Mouse (Mus musculus): ENCODE data around the gene Mrpl27. TPM values are rescaled to one million over a fixed set of nuclear protein-coding genes. Genes with fewer than 3 reads are reported as not detected.
"Not testable (repeated sequence)": the region's sequence is repeated elsewhere in the genome, so short reads cannot be mapped to it uniquely, and the experiment has no call there.

Mrpl27 gene
- polyA plus RNA-seq, 1 experiment from 2014 or later = 153 TPM

DNA sequence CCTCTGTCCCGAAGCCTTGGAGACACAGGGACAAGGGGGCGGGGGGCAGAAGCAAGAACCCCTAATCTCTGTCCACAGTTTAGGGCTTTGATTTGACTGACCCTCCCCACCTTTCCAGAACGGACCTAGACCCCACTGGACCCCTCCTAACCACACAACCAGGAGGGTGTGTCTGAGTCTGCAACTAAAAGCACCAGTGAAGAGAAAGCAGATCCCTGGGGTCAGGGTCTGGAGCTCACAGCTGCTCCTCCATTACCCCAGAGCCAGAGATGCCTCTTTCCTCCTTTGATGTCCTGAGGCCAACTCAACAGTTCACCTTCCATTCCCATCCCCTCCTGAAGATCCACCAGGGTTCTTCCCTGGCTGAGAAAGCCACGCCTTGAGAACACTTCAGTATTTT, 22.7 kb downstream of the Mrpl27 start:
- Histone ChIP-seq H3K4me2 (peak overlapping the region; percentile 86), H3K4me3 (peak overlapping the region; percentile 90), H3K9ac (peak overlapping the region; percentile 98), H3K27ac (no peak overlapping the region), H3K27me3 (no peaks in the 10 kb centered on the region), H3K4me1 (peaks cover 27% of the 10 kb centered on the region), H3K36me3 (ENCODE audit: poor library complexity, severe bottlenecking) (0 out of 2 replicates have a peak, but pooled peaks cover 4% of the 10 kb centered on the region), H3K9me3 (replicated peaks) (no peaks in the 10 kb centered on the region)
- 37% methylated on average over 4 of the region's 4 CpGs for WGBS
- no peak for ATAC-seq

- peak within 1 kb of the TSS; percentile 98 for H3K9ac ChIP-seq
- H3K9me3 ChIP-seq (replicated peaks) = no peaks in the 10 kb centered on the region
- H3K27ac ChIP-seq = peak within 1 kb of the TSS; percentile 91
- peak; percentile 96 for ATAC-seq
- H3K4me1 ChIP-seq = peaks cover 27% of the 10 kb centered on the region
- WGBS = under 1% methylated on average over 79 of the region's 82 CpGs
- peak within 1 kb of the TSS; percentile 90 for H3K4me3 ChIP-seq
- peak within 1 kb of the TSS; percentile 86 for H3K4me2 ChIP-seq
- 0 out of 2 replicates have a peak, but pooled peaks cover 4% of the 10 kb centered on the region for H3K36me3 ChIP-seq (ENCODE audit: poor library complexity, severe bottlenecking)
- no peaks in the 10 kb centered on the region for H3K27me3 ChIP-seq
Observed at GRCm38 (mm10) chr11:94676754-94677606, 23.4 kb downstream of the Mrpl27 start, which contains the start of gene Xylt2. Xylt2 (minus strand) TSS chr11:94677515.

DNA sequence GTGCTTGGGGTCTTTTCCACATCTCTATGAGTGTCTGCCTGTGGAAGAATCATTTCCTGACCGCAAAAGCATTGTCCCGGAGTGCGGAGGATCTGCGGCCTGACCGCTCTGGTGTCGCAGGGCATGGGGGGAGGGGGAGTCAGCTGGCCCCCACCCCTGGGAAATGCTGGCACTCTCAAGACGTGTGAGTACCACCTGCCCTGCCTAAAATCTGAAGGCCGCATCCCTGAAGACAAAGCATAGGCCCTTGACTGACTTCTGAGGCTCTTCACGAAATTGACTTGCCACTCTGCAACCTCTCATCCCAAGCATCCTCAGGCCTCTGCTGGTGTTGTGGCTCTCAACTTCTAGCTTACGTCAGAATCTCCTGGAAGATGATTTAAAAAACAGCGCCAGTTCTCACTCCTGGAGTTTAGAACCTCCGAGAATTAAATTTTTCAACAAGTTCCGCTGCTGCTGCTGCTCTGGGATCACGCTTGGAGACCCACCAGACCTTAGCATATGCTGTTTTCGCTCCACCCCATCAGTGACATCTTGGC, 24.1 kb downstream of the Mrpl27 start:
- Histone ChIP-seq H3K4me2 (peak overlapping the region; percentile 86), H3K9me3 (replicated peaks) (no peaks in the 10 kb centered on the region), H3K27me3 (no peaks in the 10 kb centered on the region), H3K27ac (peak overlapping the region; percentile 48), H3K9ac (peak overlapping the region; percentile 98), H3K4me3 (peak overlapping the region; percentile 90), H3K4me1 (peaks cover 27% of the 10 kb centered on the region), H3K36me3 (ENCODE audit: poor library complexity, severe bottlenecking) (0 out of 2 replicates have a peak, but pooled peaks cover 4% of the 10 kb centered on the region)
- ATAC-seq = no peak; the same call in 1 of the 2 replicates
- 28% methylated on average over 15 of the region's 15 CpGs for WGBS

GRCm38 (mm10) chr11:94680639-94681038, 27.1 kb downstream of the Mrpl27 start:
- Histone ChIP-seq H3K4me3 (no peak overlapping the region), H3K4me1 (peaks cover 17% of the 10 kb centered on the region), H3K9me3 (replicated peaks) (no peaks in the 10 kb centered on the region), H3K36me3 (ENCODE audit: poor library complexity, severe bottlenecking) (no peaks in the 10 kb centered on the region), H3K4me2 (no peak overlapping the region), H3K27me3 (no peaks in the 10 kb centered on the region), H3K9ac (no peak overlapping the region), H3K27ac (no peak overlapping the region)
- no peak for ATAC-seq

- Histone ChIP-seq H3K27ac (no peak overlapping the region), H3K9ac (no peak overlapping the region), H3K27me3 (no peaks in the 10 kb centered on the region), H3K4me1 (peaks cover 7% of the 10 kb centered on the region), H3K4me2 (no peak overlapping the region), H3K36me3 (ENCODE audit: poor library complexity, severe bottlenecking) (no peaks in the 10 kb centered on the region), H3K9me3 (replicated peaks) (no peaks in the 10 kb centered on the region), H3K4me3 (no peak overlapping the region)
- no peak for ATAC-seq
- WGBS = 91% methylated on average over 4 of the region's 4 CpGs
Observed at GRCm38 (mm10) chr11:94681640-94682039, 28.1 kb downstream of the Mrpl27 start.

GRCm38 (mm10) chr11:94682427-94682826, 28.9 kb downstream of the Mrpl27 start:
- Histone ChIP-seq H3K4me1 (peaks cover 5% of the 10 kb centered on the region), H3K9ac (no peak overlapping the region), H3K9me3 (replicated peaks) (no peaks in the 10 kb centered on the region), H3K4me2 (no peak overlapping the region), H3K36me3 (ENCODE audit: poor library complexity, severe bottlenecking) (no peaks in the 10 kb centered on the region), H3K4me3 (no peak overlapping the region), H3K27me3 (no peaks in the 10 kb centered on the region), H3K27ac (no peak overlapping the region)
- 81% methylated on average over 7 of the region's 7 CpGs for WGBS
- ATAC-seq = no peak

- H3K27me3 ChIP-seq = no peaks in the 10 kb centered on the region
- no peak for ATAC-seq
- no peaks in the 10 kb centered on the region for H3K36me3 ChIP-seq (ENCODE audit: poor library complexity, severe bottlenecking)
- no peak overlapping the region for H3K9ac ChIP-seq
- no peak overlapping the region for H3K4me2 ChIP-seq
- H3K4me3 ChIP-seq = no peak overlapping the region
- no peaks in the 10 kb centered on the region for H3K4me1 ChIP-seq
- no peak overlapping the region for H3K27ac ChIP-seq
- H3K9me3 ChIP-seq (replicated peaks) = no peaks in the 10 kb centered on the region
- 87% methylated on average over 6 of the region's 6 CpGs for WGBS
Observed at GRCm38 (mm10) chr11:94687178-94687577, 33.6 kb downstream of the Mrpl27 start.

DNA sequence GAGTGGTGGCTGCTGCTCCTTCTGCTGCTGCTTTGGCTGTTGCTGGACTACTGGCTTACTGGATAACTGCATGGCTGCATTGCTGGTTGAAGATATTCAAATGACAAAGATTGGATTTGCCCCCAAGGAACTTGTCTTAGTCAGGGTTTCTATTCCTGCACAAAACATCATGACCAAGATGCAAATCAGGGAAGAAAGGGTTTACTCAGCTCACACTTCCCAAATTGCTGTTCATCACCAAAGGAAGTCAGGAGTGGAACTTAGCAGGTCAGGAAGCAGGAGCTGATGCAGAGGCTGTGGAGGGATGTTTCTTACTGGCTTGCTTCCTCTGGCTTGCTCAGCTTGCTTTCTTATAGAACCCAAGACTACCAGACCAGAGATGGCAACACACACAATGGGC, 38.9 kb downstream of the Mrpl27 start:
- H3K4me2 ChIP-seq; H3K4me3 ChIP-seq; ATAC-seq; H3K9ac ChIP-seq; H3K4me1 ChIP-seq; H3K36me3 ChIP-seq (ENCODE audit: poor library complexity, severe bottlenecking); H3K27me3 ChIP-seq; H3K27ac ChIP-seq; H3K9me3 ChIP-seq (replicated peaks): not testable (repeated sequence)

GRCm38 (mm10) chr11:94695508-94695907, 41.9 kb downstream of the Mrpl27 start:
- Histone ChIP-seq H3K36me3 (ENCODE audit: poor library complexity, severe bottlenecking) (no peaks in the 10 kb centered on the region), H3K27me3 (no peaks in the 10 kb centered on the region), H3K9ac (no peak overlapping the region), H3K4me2 (no peak overlapping the region), H3K4me3 (no peak overlapping the region), H3K27ac (no peak overlapping the region), H3K9me3 (replicated peaks) (no peaks in the 10 kb centered on the region), H3K4me1 (no peaks in the 10 kb centered on the region)
- ATAC-seq = no peak
- WGBS = 85% methylated on average over 6 of the region's 6 CpGs

- no peak overlapping the region for H3K9ac ChIP-seq
- H3K36me3 ChIP-seq (ENCODE audit: poor library complexity, severe bottlenecking) = no peaks in the 10 kb centered on the region
- no peak for ATAC-seq
- no peak overlapping the region for H3K27ac ChIP-seq
- no peak overlapping the region for H3K4me3 ChIP-seq
- no peaks in the 10 kb centered on the region for H3K27me3 ChIP-seq
- WGBS = 89% methylated on average over 2 of the region's 2 CpGs
- no peaks in the 10 kb centered on the region for H3K4me1 ChIP-seq
- H3K4me2 ChIP-seq = no peak overlapping the region
- no peaks in the 10 kb centered on the region for H3K9me3 ChIP-seq (replicated peaks)
Observed at GRCm38 (mm10) chr11:94697140-94697539, 43.6 kb downstream of the Mrpl27 start.

DNA sequence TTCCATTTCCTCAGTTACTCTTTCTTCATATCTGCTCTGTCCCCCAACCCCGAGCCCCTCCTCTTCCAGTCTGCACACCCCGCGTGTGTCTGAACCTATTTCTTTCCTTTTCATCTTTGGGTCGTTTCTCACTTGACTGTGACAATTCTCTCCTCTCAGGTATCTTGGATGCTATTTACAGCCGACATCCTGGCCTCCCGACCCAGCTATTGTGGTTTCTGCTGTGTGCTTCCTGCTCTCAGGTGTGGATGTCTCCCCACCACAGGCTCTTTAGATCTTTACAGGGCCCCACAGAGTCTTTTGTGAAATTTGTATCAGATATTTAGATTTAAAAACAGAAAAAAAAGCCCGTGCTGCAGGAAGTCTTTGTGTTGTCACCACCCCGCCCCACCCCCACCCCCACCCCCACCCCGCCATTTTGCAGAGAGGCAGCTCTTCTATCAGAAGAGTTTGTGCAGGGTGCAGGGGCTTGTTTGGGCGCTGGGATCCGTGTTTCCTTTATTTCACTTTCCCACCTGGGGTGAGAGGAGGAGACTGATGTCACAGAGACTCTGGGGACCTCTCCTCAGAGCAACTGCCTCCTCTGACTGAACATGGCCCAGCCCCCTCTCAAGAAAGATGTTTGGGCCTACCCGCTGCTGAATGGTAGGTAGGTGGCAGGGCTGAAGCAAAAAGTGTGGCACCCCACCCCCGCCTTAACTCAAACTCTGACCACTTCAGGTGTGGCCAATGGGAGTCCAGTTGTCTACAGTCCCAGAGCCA, 44.3 kb downstream of the Mrpl27 start:
- no peak overlapping the region for H3K9ac ChIP-seq
- no peak overlapping the region for H3K27ac ChIP-seq
- no peaks in the 10 kb centered on the region for H3K36me3 ChIP-seq (ENCODE audit: poor library complexity, severe bottlenecking)
- ATAC-seq = no peak
- no peak overlapping the region for H3K4me2 ChIP-seq
- 0 out of 2 replicates have a peak, but pooled peaks cover 1% of the 10 kb centered on the region for H3K27me3 ChIP-seq
- H3K4me3 ChIP-seq = no peak overlapping the region
- H3K4me1 ChIP-seq = no peaks in the 10 kb centered on the region
- 46% methylated on average over 12 of the region's 13 CpGs for WGBS
- no peaks in the 10 kb centered on the region for H3K9me3 ChIP-seq (replicated peaks)

- Histone ChIP-seq H3K27ac (no peak overlapping the region), H3K9me3 (replicated peaks) (no peaks in the 10 kb centered on the region), H3K27me3 (0 out of 2 replicates have a peak, but pooled peaks cover 3% of the 10 kb centered on the region), H3K4me1 (no peaks in the 10 kb centered on the region), H3K4me2 (no peak overlapping the region), H3K36me3 (ENCODE audit: poor library complexity, severe bottlenecking) (no peaks in the 10 kb centered on the region), H3K9ac (no peak overlapping the region), H3K4me3 (no peak overlapping the region)
- no peak for ATAC-seq
- WGBS = 90% methylated on average over 3 of the region's 3 CpGs
Observed at GRCm38 (mm10) chr11:94699399-94699798, 45.8 kb downstream of the Mrpl27 start.
